In the genomic region with DNA sequence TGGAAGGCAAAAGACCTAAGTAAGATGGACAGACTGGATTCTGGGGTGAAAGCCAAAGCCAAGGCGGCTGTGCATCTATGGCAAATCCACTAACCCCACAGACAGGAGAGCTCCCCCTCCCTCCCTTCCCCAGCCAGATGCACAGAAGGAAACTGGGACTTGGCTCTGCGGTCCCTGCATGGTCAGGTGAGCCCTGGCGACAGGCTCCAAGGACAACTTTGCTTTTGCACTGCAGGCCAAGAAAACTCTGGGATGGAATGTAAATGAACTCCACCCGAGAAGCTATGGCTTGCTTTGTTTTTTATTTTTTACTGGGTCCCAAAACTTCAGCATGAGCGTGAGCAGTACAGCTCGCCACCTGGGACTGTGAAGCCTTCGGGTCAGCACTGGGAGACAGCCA, we compare ENCODE assay signal across 9 mouse cellular contexts.
DNase-seq lines count a peak whose midpoint lies in the region; ATAC-seq and TF ChIP-seq lines count a peak whose summit lies in the region.
"Had no signal": no experiment of that assay in that cellular context is flagged by ENCODE, and none has a peak within 500 bp of the region (broad histone marks: within the 10 kb centered on the region; RNA-seq: fewer than 3 reads in every experiment).

No protein-coding gene starts in this region.

- no peak for TF ChIP-seq POLR2A in kidney, adult 2 months (IDR thresholded peaks at IDR 0.05; ENCODE audit: low read depth, low read length)

- no peaks in the 10 kb centered on the region for H3K27me3 ChIP-seq in midbrain, embryonic 11.5 days (ENCODE audit: control insufficient read depth, insufficient read depth, low read length)
- no peaks in the 10 kb centered on the region for H3K27me3 ChIP-seq in midbrain, postnatal 0 days (ENCODE audit: insufficient read depth, low read length)
- H3K27me3 ChIP-seq in forebrain, embryonic 16.5 days (replicated peaks; ENCODE audit: control insufficient read depth, insufficient read depth, low read length) = no peaks in the 10 kb centered on the region
- H3K27me3 ChIP-seq in kidney, adult 2 months (replicated peaks; ENCODE audit: control insufficient read depth, insufficient read depth, low read length) = no peaks in the 10 kb centered on the region
- no peaks in the 10 kb centered on the region for H3K27me3 ChIP-seq in liver, postnatal 0 days (ENCODE audit: insufficient read depth, low read length)

- H3K4me3 ChIP-seq in midbrain, embryonic 11.5 days (ENCODE audit: low read depth, low read length) = no peak overlapping the region
- no peak overlapping the region for H3K4me3 ChIP-seq in midbrain, postnatal 0 days (ENCODE audit: low read depth, low read length)
- H3K4me3 ChIP-seq in forebrain, embryonic 16.5 days (replicated peaks; ENCODE audit: low read length) = no peak overlapping the region
- H3K4me3 ChIP-seq in kidney, adult 2 months (ENCODE audit: insufficient read depth, low read depth, low read length) = peak overlapping the region; percentile 26
- no peak overlapping the region for H3K4me3 ChIP-seq in liver, postnatal 0 days (ENCODE audit: low read depth, low read length)
- H3K4me3 ChIP-seq: megakaryocyte, embryonic 14.5 days had no signal

- WGBS in midbrain, embryonic 11.5 days = 22% methylated on average over 7 of the region's 7 CpGs
- WGBS in midbrain, postnatal 0 days = 35% methylated on average over 7 of the region's 7 CpGs
- 15% methylated on average over 7 of the region's 7 CpGs for WGBS in forebrain, embryonic 16.5 days
- 47% methylated on average over 7 of the region's 7 CpGs for WGBS in kidney, adult 2 months
- 62% methylated on average over 7 of the region's 7 CpGs for WGBS in liver, postnatal 0 days (ENCODE audit: insufficient replicate concordance)

- peaks cover 36% of the 10 kb centered on the region for H3K4me1 ChIP-seq in midbrain, embryonic 11.5 days (ENCODE audit: control insufficient read depth, insufficient read depth, low read length)
- H3K4me1 ChIP-seq in midbrain, postnatal 0 days (ENCODE audit: insufficient read depth, low read length) = no peaks in the 10 kb centered on the region
- peaks cover 21% of the 10 kb centered on the region for H3K4me1 ChIP-seq in forebrain, embryonic 16.5 days (replicated peaks; ENCODE audit: control insufficient read depth, insufficient read depth, low read length)
- peaks cover 13% of the 10 kb centered on the region for H3K4me1 ChIP-seq in kidney, adult 2 months (ENCODE audit: control insufficient read depth, insufficient read depth, low read length)
- no peaks in the 10 kb centered on the region for H3K4me1 ChIP-seq in liver, postnatal 0 days (ENCODE audit: insufficient read depth)
- H3K4me1 ChIP-seq: megakaryocyte, embryonic 14.5 days had no signal

- H3K9ac ChIP-seq in midbrain, embryonic 11.5 days (ENCODE audit: low read length) = no peak overlapping the region
- no peak overlapping the region for H3K9ac ChIP-seq in midbrain, postnatal 0 days (replicated peaks; ENCODE audit: low read length, poor library complexity, severe bottlenecking)
- H3K9ac ChIP-seq in forebrain, embryonic 16.5 days (replicated peaks; ENCODE audit: low read depth, low read length) = no peak overlapping the region
- no peak overlapping the region for H3K9ac ChIP-seq in liver, postnatal 0 days (replicated peaks)

- no peak for TF ChIP-seq CTCF in midbrain, postnatal 0 days (IDR thresholded peaks at IDR 0.05)
- TF ChIP-seq CTCF in kidney, adult 2 months (conservative IDR thresholded peaks at IDR 0.05; ENCODE audit: insufficient read depth, insufficient read length, low read depth, low read length) = no peak
- TF ChIP-seq CTCF in liver, postnatal 0 days (IDR thresholded peaks at IDR 0.05; ENCODE audit: low read depth) = no peak

- no peaks in the 10 kb centered on the region for H3K36me3 ChIP-seq in midbrain, embryonic 11.5 days (ENCODE audit: control insufficient read depth, insufficient read depth, low read length)
- no peaks in the 10 kb centered on the region for H3K36me3 ChIP-seq in midbrain, postnatal 0 days (ENCODE audit: insufficient read depth, low read length)
- H3K36me3 ChIP-seq in forebrain, embryonic 16.5 days (ENCODE audit: control insufficient read depth, insufficient read depth) = no peaks in the 10 kb centered on the region
- H3K36me3 ChIP-seq in kidney, adult 2 months (ENCODE audit: control insufficient read depth, insufficient read depth, low read length) = no peaks in the 10 kb centered on the region
- no peaks in the 10 kb centered on the region for H3K36me3 ChIP-seq in liver, postnatal 0 days (replicated peaks; ENCODE audit: insufficient read depth, low read length)

- peak; percentile 90 for DNase-seq in midbrain, embryonic 11.5 days (ENCODE audit: low spot score, missing footprints)
- no peak for DNase-seq in midbrain, postnatal 0 days (ENCODE audit: low spot score)
- DNase-seq in kidney, adult 2 months = peak; percentile 67
- DNase-seq in lung, postnatal 36 days = peak; percentile 47
- DNase-seq in liver, postnatal 0 days = no peak
- no peak for DNase-seq in spleen, postnatal 4 days (ENCODE audit: low spot score in 2 of 2)
- no peak for DNase-seq in left cerebral cortex, adult 8-10 months (ENCODE audit: low spot score in 2 of 2)

- H3K27ac ChIP-seq in midbrain, embryonic 11.5 days (ENCODE audit: low read depth, low read length) = no peak overlapping the region
- no peak overlapping the region for H3K27ac ChIP-seq in midbrain, postnatal 0 days (ENCODE audit: low read depth, low read length)
- 0 out of 2 replicates have a peak overlapping the region, but pooled peaks have one; percentile 15 for H3K27ac ChIP-seq in forebrain, embryonic 16.5 days (ENCODE audit: low read length)
- H3K27ac ChIP-seq in kidney, adult 2 months (ENCODE audit: insufficient read depth, low read depth, low read length) = peak overlapping the region; percentile 94
- no peak overlapping the region for H3K27ac ChIP-seq in liver, postnatal 0 days (ENCODE audit: low read depth)

- no peak overlapping the region for H3K4me2 ChIP-seq in midbrain, embryonic 11.5 days
- H3K4me2 ChIP-seq in midbrain, postnatal 0 days (ENCODE audit: low read depth, low read length, poor library complexity, severe bottlenecking) = no peak overlapping the region
- no peak overlapping the region for H3K4me2 ChIP-seq in forebrain, embryonic 16.5 days (ENCODE audit: low read length)
- no peak overlapping the region for H3K4me2 ChIP-seq in liver, postnatal 0 days (ENCODE audit: low read depth, low read length)

- ATAC-seq in midbrain, embryonic 11.5 days (ENCODE audit: low FRiP score) = no peak
- no peak for ATAC-seq in midbrain, postnatal 0 days (ENCODE audit: low FRiP score)
- ATAC-seq in forebrain, embryonic 16.5 days = no peak
- no peak for ATAC-seq in liver, postnatal 0 days

- no peaks in the 10 kb centered on the region for H3K9me3 ChIP-seq in midbrain, embryonic 11.5 days (ENCODE audit: control insufficient read depth, low read length)
- no peaks in the 10 kb centered on the region for H3K9me3 ChIP-seq in midbrain, postnatal 0 days (ENCODE audit: low read length)
- H3K9me3 ChIP-seq in forebrain, embryonic 16.5 days (ENCODE audit: control insufficient read depth, low read length) = no peaks in the 10 kb centered on the region
- no peaks in the 10 kb centered on the region for H3K9me3 ChIP-seq in liver, postnatal 0 days (ENCODE audit: low read length)
- H3K9me3 ChIP-seq: megakaryocyte, embryonic 14.5 days had no signal

- TF ChIP-seq EP300 in liver, postnatal 0 days (IDR thresholded peaks at IDR 0.05; ENCODE audit: low read depth) = no peak

Comparison
In these comparisons a context has a peak if more than half of its experiments do, and no peak if none do; other contexts are left out.
1. DNase-seq: peak in midbrain, embryonic 11.5 days (single experiment), kidney, adult 2 months (single experiment) and lung, postnatal 36 days (single experiment); none in midbrain, postnatal 0 days (single experiment), liver, postnatal 0 days (single experiment), spleen, postnatal 4 days (0 of 2) and left cerebral cortex, adult 8-10 months (0 of 2).
2. H3K27ac ChIP-seq: peak in forebrain, embryonic 16.5 days (single experiment) and kidney, adult 2 months (single experiment); none in midbrain, embryonic 11.5 days (single experiment), midbrain, postnatal 0 days (single experiment) and liver, postnatal 0 days (single experiment).